Mouse (Mus musculus): ENCODE measurements around the gene Ppip5k2.
"Not testable (repeated sequence)": the region's sequence is repeated elsewhere in the genome, so short reads cannot be mapped to it uniquely, and the experiment has no call there.

GRCm38 (mm10) chr1:97765712-97766111 is 4.5 kb downstream of the Ppip5k2 start:
- not testable (repeated sequence) for TF ChIP-seq CTCF (IDR thresholded peaks at IDR 0.05; ENCODE audit: low read depth, low read length); POLR2A (IDR thresholded peaks at IDR 0.05; ENCODE audit: borderline replicate concordance, low read depth, low read length)

Measured in bone marrow macrophage, adult 2 months (primary cell).